Mouse (Mus musculus): ENCODE measurements around the gene Zbtb44.
A peak's percentile ranks its signal among the peaks of the same experiment; 100 is the strongest.

Gene Zbtb44

DNA sequence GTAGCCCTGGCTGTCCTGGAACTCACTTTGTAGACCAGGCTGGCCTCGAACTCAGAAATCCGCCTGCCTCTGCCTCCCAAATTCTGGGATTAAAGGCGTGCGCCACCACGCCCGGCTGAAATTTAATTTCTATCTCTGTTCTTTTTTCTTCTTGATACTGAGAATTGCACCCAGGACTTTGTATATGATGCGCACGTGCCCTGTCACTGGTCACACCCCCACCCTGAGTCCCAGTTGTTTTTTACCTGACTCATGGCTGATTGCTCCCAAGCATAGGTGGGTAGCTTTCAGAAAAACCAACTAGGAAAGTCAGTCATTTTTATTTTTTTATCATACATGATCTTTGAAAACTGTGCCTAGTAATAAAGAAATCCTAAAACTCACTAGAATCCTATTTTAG is 40.3 kb downstream of the Zbtb44 start:
- no peak for DNase-seq (ENCODE audit: low spot score)

DNA sequence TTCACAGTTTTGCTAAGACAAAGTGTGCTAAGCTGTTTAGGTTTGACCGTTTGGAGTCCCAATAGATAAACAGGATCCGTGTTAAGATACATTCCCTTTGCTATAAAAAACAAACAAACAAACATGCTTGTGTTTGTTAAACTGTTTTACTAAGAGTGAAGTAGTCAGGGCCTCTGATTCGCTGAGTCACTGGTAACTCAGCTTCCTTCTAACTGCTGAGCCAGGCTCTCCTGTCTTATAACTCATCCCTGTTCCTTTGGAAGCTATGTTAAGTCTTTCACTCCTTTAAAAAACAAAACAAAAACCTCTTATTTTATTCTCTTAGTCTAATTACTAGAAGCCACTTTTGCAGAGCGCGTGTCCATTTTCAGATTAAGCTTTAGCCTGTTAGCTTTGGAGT is 41.8 kb downstream of the Zbtb44 start:
- DNase-seq (ENCODE audit: low spot score): no peak

DNA sequence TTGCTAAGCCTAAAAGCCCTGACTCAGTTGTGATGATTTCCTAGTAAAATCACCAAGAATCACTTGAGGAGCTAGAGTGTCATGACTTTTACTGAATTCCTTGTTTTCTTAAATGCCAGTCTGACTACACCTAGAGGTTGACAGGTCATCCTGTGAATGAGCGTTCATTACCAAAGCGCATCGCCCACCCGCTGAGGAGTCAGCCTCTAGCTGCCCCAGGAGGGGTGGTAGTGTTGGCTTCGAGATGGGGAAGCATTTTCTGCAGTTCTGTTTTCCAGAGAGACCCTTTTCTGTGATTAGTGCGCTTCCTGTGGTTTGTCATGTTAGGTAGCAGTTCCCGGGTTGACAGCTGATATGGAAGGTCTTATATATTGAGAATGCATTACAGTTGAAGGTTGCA is 43.4 kb downstream of the Zbtb44 start:
- DNase-seq (ENCODE audit: low spot score): no peak

GRCm38 (mm10) chr9:31074836-31075235 is 44.4 kb downstream of the Zbtb44 start:
- DNase-seq (ENCODE audit: low spot score): no peak

DNA sequence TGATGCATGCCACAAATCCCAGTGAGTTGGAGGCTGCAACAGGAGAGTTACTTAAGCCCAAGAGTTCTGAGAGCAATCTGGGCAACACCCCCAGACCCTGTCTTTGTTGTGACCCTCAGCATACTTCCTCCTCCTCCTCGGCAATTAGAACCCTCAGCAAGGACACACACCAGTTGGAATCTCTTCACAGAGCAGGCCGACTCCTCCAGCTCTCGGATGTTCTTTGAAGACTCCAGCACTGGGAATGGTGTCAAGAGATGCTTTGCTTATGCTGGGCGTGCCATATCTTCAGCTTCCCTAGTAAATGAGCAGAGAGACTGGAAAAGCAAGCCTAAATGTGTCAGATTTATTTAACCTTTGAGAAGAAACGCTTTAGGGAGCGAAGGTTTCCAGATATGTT is 50.3 kb downstream of the Zbtb44 start:
- DNase-seq (ENCODE audit: low spot score): no peak

- peak; percentile 79 for DNase-seq (ENCODE audit: low spot score)
These were observed 51.7 kb downstream of the Zbtb44 start for GRCm38 (mm10) chr9:31082054-31082666.

DNA sequence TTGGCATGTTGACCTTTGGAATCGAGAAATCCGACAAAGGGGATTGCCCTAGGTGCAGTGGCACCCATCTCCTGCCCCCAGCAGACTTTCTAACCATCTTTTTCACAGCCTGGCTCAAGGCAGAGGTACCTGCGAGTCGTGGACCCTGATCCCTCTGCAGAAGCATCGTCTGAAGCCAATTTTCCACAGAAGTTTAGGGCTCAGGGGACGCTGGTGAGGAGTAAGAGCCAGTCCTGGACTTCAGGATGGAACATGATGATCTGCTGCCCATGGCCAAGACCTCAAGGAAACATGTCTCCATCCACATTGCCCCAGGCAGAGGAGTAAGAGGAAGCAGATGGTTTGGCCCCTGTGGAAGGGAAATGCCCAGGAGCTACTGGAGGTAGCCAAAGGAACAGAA is 52.3 kb downstream of the Zbtb44 start:
- DNase-seq (ENCODE audit: low spot score): no peak

- DNase-seq (ENCODE audit: low spot score): no peak
These were observed 55.1 kb downstream of the Zbtb44 start for GRCm38 (mm10) chr9:31085556-31085955.

DNA sequence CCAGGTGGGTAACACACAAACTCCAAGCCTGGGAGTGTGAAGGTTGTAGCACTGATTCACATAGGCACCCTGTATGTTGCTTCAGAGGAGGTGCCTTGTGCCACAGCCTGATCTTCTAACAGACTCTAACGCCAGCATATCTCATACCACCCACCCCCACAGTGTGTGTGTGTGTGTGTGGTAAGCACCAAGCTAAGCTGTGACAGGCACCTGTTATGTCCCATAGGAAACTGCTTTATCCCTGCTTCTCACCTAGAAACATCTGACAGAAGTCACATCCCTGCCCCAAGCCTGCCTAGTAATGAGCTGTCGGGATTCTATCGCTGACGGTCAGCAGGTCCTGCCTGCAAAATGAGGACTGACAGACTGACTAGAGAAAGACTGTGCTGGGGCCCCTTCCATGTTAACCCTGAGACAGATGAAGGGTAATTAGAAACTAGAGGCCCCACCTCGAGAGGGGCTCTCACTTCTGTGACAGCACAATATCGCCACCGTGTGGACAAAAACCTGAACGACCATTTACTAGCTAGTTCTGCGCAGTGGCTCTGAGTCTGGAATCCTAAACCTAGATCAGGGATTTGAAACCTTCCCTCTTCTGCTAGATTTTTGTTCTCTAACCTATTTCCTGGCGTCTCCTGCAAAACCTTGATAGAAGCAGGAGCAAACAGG is 55.8 kb downstream of the Zbtb44 start:
- peak; percentile 57 for DNase-seq (ENCODE audit: low spot score)

- no peak for DNase-seq (ENCODE audit: low spot score)
These were observed 56.3 kb downstream of the Zbtb44 start for GRCm38 (mm10) chr9:31086754-31087145.

- no peak for DNase-seq (ENCODE audit: low spot score)
These were observed 57.0 kb downstream of the Zbtb44 start for GRCm38 (mm10) chr9:31087466-31087865.

DNA sequence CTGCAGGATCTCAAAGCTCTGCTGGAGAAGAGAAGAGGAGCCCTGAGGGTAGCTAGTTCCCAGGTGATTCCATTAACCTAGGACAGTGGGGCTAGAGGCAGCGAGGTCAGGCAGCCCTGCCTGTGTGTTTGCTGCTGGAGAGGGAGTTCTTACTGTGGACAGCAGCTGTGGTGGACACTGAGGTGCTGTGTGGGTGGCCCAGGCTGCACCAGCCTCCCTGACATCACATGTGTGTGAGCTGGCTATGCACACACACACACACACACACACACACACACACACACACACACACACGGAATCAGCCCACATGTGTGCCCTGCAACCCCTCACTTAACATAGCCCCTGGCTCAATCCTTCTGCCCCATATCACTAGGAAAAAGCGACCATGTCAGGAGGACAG is 57.7 kb downstream of the Zbtb44 start:
- no peak for DNase-seq (ENCODE audit: low spot score)

GRCm38 (mm10) chr9:31088883-31089282 is 58.4 kb downstream of the Zbtb44 start:
- DNase-seq (ENCODE audit: low spot score): no peak

GRCm38 (mm10) chr9:31089541-31089940 is 59.1 kb downstream of the Zbtb44 start:
- DNase-seq (ENCODE audit: low spot score): peak; percentile 2

- DNase-seq (ENCODE audit: low spot score): peak; percentile 1
These were observed 59.9 kb downstream of the Zbtb44 start for GRCm38 (mm10) chr9:31090081-31091023.

DNA sequence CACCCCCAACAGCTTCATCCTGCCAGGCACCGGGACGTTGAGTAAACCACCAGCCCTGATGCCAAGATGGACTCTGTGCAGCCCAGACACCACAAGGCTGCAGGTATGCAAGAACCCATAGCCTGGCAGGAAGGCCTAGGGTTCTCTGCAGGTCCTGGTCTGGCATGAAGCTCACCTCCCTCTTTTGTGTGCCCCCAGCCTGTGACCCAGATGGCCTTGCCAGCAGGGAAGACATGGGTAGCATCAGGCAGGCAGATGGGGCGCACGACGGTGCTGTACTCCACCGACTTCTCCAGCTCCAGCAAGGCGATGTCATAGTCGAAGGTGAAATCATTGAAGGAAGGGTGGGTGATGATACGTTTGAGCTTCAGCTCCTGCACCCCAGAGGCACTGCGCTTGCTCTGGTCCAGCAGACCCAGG is 60.7 kb downstream of the Zbtb44 start:
- no peak for DNase-seq (ENCODE audit: low spot score)

DNA sequence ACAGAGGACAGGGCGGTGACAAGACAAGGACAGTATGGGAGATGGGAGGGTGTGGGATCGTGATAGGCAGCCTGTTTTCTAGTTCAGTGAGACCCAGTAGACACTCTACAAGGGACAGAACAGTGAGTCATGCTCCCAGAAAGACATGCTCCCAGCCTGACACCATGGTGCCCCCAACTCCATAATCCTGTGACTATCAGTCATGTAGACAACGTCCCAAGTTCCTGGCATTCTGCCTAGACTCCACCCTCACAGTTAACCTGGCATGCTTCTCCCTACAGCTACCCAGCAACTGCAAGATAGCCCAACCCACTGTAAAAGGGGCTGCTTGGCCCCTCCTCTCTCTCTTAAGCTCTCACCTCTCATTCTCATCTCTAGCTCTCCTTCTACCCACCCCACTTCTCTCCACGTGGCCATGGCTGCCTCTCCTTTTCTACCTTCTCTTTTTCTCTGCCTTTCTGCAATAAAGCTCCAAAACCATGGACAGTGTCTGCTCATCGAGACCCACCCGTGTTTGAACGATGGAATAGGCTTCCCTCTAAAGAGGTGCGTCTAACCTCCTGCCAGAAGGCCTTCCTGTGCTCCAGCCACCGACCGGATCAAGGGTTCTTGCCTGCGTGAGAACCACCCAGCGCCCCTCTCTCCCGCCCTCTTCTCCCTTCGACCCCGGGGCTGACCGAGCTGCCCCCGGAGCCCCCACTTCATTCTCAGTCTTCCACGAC is 61.8 kb downstream of the Zbtb44 start:
- peak; percentile 1 for DNase-seq (ENCODE audit: low spot score)

GRCm38 (mm10) chr9:31092833-31093195 is 62.4 kb downstream of the Zbtb44 start:
- no peak for DNase-seq (ENCODE audit: low spot score)

DNA sequence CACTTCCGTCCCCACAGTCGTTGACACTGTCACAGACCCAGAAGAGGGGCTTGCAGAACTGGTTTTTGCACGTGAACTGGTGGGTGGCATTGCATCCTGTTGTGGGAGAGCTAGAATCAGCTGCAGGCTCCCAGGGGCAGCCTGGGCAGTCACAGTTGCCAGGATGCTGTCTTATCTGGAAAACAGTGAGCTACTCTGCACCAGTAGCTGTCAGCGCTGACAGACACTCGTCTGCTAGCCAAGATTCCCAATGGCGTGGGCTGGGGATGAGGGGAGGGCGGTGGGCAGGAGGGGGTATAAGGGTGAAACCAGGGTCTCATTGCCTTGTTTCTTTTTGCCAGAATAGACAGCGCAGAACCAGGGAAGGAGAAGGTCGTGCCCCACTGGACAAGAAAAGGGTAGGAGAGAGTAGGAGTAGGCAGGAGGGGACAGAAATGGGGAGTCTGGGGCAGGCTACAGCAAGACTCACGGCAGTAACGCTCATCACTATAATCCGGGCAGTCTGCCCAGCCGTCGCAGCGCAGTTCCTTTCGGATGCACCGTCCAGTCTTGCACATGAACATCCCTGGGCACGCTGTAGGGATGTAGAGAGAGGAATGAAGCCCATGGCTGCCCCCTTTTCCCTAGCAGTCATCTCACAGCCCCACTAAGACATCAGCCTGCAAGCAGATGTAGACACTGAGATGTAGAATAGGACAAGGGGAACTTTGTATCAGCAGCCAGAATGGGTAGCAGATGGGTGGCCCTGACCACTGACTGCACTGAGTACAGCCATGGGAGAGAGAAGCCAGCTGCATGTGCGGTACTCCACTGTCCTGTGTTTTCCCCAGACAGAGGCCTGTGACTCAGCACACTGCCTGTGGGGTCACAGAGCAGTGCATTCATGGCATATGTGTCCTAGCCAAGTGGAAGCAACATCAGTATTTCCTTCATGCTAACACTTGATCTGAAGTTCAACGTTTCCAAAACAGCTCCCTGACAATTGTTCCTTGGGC is 66.9 kb downstream of the Zbtb44 start:
- no peak for DNase-seq (ENCODE audit: low spot score)

DNA sequence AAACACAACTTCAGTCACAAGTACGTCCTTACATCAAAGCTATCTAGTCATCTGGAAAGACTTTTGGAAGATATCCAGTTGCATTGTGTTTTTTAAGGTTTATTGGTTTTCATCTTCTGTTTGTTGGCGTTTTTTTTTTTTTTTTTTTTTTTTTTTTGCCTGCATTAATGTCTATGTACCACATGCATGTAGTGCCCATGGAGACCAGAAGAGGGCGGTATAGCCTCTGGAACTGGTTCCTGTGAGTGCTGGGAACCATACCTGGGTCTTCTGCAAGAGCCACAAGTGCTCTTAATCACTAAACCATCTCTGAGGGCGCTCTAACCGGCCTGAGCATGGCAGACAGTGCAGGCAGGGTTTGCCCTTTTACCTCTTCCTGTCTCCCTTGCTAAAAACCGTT is 67.7 kb downstream of the Zbtb44 start:
- DNase-seq (ENCODE audit: low spot score): no peak

- DNase-seq (ENCODE audit: low spot score): no peak
These were observed 78.0 kb downstream of the Zbtb44 start for GRCm38 (mm10) chr9:31108464-31108863.
